Mouse (Mus musculus): ENCODE data around the gene Inf2.

GRCm38 (mm10) chr12:112618981-112619685 is 30.5 kb downstream of the Inf2 start:
- TF ChIP-seq POLR2A (IDR thresholded peaks at IDR 0.05; ENCODE audit: control insufficient read depth, low read depth, low read length) (no peak), CTCF (IDR thresholded peaks at IDR 0.05; ENCODE audit: control insufficient read depth, insufficient read depth, insufficient replicate concordance, low read depth, low read length) (no peak)
